Mouse (Mus musculus) frontal cortex, adult (tissue): ENCODE data around the gene Sdhaf3.
"Not testable (repeated sequence)": the region's sequence is repeated elsewhere in the genome, so short reads cannot be mapped to it uniquely, and the experiment has no call there.

Experiments used
- ATAC-seq: cut with Nextera tagmentation; 2 replicates; pipeline ENCODE4 v1.9.2; 2017; ENCODE audit warnings: mild to moderate bottlenecking, moderate library complexity, mixed read lengths; ENCODE audit not compliant: low TSS enrichment

The Sdhaf3 gene

DNA sequence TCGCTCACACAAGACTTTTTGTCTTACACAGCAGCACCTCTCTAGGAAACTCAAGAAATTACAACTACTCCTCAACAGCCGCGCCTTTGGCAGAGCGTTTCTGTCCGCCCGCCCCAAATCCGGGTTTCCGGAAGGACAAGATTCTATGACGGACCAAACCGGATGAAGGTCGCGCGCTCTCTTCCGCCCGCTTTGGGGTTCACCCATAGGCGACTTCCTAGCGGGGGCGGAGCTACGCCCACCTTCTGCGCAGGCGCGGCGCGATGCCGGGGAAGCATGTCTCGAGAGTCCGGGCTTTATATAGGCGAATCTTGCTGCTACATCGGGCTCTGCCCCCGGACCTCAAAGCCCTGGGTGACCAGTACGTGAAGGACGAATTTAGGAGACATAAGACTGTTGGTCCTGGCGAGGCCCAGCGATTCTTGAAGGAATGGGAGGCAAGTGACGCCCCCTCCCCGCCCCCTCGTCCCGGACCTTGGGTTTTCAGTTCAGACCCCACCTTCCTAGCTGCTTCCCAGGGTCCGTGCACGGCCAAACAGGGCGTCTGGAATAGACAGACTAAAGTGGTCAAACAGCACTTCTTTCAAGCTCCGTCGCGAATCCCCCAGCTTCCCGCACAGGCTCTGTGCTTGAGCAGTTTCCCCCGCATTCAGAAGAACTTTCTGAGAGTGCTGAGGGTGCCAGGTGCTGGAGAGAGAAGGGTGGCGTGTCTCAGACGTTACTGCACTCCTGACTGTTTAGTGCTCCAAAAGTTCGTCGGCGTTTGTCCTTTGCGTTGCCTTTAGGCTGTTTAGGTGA, at the start of gene Sdhaf3:
Gene Sdhaf3, plus strand, starts transcription at position 241 of the 798 bp plus-strand sequence.
- ATAC-seq: peak; percentile 99

GRCm38 (mm10) chr6:6909586-6909985, 46.2 kb upstream of the Sdhaf3 start:
- ATAC-seq: no peak

- no peak for ATAC-seq
These were observed 41.5 kb upstream of the Sdhaf3 start for GRCm38 (mm10) chr6:6914304-6914703.

DNA sequence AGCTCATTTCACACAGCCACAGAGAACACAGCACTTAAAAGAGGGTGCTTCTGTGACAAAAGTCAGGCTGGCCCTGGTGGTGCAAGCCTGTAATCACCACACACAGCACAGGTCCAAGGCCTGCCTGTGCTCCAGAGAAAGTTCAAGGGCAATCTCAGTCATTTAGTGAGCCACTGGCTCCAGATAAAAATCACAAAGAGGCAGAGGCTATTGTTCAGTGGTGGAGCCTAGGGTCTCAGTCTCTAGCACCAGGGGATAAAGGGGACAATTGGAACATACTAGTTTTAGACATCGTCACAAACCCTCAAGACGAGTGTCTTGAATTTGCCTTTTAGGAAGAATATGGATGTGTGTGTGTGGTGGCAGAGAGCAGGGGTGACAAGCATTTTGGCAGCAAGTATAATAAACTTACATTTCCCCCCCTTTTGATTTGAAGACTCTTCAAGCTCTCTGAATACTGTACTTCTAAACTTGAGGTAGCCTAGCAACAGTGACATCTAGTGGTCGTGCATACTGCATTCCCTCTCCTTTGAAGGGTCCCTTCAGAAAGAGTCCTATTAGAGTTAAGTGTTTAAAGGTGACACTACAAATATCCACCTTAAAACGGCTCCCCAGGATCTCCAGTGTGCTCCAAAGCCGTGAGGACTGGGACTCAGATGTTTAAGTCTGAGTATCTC, 40.8 kb upstream of the Sdhaf3 start:
- peak; percentile 96 for ATAC-seq

GRCm38 (mm10) chr6:6915526-6915915, 40.3 kb upstream of the Sdhaf3 start:
- ATAC-seq: no peak

DNA sequence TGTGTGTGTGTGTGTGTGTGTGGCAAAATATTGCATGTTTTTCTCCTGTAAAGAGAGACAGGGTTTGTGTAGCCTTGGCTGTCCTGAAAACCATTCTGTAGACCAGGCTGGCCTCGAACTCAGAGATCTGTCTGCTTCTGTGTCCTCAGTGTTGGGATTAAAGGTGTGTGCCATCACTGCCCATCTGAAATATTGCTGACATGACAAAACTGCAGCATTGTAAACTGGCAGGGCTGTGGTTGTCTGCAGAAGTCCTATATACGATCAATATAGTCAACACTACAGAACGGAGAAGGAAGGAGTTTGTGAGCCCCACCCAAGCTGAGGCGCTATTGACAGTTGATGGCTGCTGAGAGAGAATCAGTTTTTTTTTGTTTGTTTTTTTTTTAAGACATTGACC, 38.5 kb upstream of the Sdhaf3 start:
- no peak for ATAC-seq

DNA sequence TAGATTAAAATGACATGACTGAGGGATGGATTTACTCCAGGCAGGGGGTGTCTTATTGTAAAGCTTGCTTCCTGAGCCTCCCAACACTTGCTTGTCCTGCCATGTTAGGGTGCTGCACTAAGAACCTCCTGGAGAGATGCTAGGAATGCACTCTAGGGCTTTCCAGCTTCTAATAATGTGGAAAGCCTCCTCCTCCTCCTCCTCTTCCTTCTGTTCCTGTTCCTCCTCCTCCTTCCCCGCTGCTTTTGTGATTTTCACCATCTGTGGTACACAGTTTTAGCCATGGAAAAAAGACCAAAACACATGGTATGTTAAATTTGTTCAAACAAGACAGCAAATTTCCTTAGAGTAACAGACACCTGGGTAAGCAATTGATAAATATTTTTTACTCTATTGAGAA, 30.5 kb upstream of the Sdhaf3 start:
- ATAC-seq: peak; percentile 83

GRCm38 (mm10) chr6:6930831-6931230, 25.0 kb upstream of the Sdhaf3 start:
- no peak for ATAC-seq

- no peak for ATAC-seq
These were observed 24.3 kb upstream of the Sdhaf3 start for GRCm38 (mm10) chr6:6931507-6931906.

GRCm38 (mm10) chr6:6940845-6941244, 15.0 kb upstream of the Sdhaf3 start:
- ATAC-seq: no peak

GRCm38 (mm10) chr6:6942813-6943212, 13.0 kb upstream of the Sdhaf3 start:
- peak; percentile 77 for ATAC-seq

DNA sequence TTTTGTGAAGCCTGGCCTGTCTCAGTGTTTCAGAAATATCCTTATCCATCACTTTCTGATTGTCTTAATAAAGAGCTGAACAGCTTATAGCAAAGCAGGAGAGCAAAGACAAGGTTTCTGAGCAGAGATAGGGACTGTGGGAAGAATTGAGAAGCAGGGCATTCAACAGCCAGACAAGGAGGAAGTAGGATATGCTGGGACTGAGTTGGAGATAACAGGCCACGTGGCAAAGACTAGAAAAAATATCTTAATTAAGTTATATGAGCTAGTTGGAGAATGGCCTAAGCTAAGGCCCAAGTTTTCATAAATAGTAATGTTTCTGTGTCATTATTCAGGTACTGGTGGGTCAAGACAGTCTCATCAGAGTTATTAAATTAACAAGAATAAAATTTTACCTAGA, 8.2 kb upstream of the Sdhaf3 start:
- no peak for ATAC-seq

DNA sequence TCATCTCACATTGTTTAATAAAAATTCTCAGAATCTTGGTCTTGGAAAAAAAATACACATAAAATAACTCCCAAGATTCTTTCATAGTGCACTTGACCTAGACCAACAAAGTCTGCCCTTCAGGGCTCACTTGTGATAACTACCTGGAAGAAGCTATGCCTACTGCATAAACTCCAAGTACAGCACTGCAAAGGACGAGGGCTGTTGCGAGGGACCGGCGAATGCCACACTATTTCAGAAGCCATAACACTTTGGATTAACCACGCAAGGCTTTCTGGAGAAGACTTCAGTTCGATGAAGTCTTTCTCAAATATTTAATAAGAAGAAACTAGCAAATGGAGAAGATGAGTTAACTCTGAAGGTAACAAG, 425 bp upstream of the Sdhaf3 start:
- ATAC-seq: peak; percentile 51; the same call in 1 of the 2 replicates

DNA sequence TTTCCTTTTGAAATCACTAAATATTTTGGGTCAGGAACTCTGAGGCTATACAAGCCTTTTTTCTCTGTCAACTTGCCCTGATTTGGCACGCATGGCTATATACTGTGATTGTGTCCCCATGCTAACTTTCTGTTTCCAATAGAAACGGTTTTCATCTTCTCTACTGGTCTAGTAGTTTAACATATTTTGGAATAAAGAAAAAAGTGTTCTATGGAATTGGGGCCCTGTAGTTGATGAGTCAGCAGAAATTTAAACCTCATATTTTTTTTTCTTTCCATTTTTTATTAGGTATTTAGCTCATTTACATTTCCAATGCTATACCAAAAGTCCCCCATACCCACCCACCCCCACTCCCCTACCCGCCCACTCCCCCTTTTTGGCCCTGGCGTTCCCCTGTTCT, 3.4 kb downstream of the Sdhaf3 start:
- not testable (repeated sequence) for ATAC-seq

GRCm38 (mm10) chr6:6997226-6997946, 41.6 kb downstream of the Sdhaf3 start:
- ATAC-seq: no peak

GRCm38 (mm10) chr6:6997956-6998355, 42.2 kb downstream of the Sdhaf3 start:
- ATAC-seq: no peak

- no peak for ATAC-seq
These were observed 43.2 kb downstream of the Sdhaf3 start for GRCm38 (mm10) chr6:6999015-6999414.

DNA sequence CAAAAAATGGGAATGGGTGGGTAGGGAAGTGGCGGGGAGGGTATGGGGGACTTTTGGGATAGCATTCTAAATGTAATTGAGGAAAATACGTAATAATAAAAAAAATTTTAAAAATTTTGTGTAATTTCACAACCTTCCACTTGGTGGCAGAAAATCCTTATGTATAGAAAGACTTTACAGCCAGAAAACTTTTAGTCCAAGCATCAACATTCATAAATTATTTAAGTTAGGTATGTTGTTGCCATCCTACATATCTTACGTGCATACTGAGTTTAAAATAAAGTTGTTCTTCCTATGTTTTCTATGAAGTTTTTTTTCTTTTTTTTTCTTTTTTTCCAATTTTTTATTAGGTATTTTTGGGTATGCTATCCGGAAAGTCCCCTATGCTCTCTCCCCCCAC, 47.3 kb downstream of the Sdhaf3 start:
- no peak for ATAC-seq

DNA sequence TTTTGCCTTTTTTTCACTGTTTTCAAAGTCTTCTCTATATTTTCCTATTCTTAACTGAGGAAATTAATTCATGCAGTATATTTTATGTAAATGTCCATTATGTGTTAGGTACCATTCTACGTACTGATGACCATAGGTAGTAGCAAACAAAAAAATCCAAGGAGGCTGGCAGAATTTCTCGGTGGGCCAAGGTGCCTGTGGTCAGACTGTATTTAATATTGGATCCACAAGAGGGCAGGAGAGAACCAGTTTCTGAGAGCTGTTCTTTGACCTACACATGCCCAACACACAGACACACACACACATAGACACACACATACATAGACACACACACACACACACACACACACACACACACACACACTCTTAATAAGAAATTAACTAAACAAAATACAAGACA, 48.2 kb downstream of the Sdhaf3 start:
- no peak for ATAC-seq

DNA sequence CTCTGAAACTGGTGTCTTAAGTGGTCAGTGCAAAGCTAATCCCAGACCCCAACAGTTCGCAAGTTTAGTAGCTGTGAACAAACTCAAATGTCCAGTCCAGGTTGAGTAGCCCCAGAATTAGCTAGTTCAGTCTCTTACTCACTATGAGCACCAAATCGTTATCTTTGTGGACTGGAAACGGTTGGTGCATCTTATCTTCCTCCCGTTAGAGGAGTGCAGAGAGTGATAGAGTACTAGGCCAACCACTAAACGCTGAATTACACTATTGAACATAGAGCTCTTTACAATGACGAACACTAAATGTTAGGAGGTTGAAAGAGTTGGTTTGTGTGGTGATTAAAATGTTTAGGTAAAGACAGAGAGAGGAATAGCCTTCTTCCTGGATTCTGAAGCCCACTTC, 82.3 kb downstream of the Sdhaf3 start:
- ATAC-seq: no peak

- no peak for ATAC-seq
These were observed 83.0 kb downstream of the Sdhaf3 start for GRCm38 (mm10) chr6:7038835-7039234.

GRCm38 (mm10) chr6:7041912-7042311, 86.1 kb downstream of the Sdhaf3 start:
- no peak for ATAC-seq

DNA sequence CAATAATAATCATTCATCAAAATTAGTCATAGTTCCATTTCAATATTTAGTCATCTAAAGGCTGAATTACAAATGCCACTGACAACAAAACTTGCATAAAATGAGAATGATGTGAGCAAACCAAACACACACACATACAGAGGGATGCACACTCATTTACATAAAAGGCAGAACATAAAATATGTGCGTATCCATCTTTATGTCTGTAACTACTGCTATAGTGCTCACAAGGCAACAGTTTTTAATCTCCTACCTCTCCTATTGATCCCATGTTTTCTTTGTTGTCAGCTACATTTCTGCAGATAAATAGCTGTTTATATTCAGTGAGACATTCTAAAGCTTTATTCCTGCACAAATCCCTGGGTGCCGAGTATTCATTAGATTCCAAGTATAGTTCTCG, 107.0 kb downstream of the Sdhaf3 start:
- ATAC-seq: no peak
